Mouse (Mus musculus) kidney, postnatal 25 days (tissue): ENCODE measurements around the gene Olfr891.
"Not testable (repeated sequence)": the region's sequence is repeated elsewhere in the genome, so short reads cannot be mapped to it uniquely, and the experiment has no call there.

Experiments used
- DNase-seq, 2 experiments: peaks; one replicate each; pipeline ENCODE4 v3.0.0; 2021; ENCODE audit warnings: mixed read lengths in 2 of 2

Gene Olfr891

GRCm38 (mm10) chr9:38180721-38181120 is at the start of gene Olfr891:
Olfr891 (minus strand) TSS chr9:38180821.
- DNase-seq, result no peak

GRCm38 (mm10) chr9:38217755-38218154 is 37.1 kb upstream of the Olfr891 start, which contains the start of gene Olfr894:
Olfr894 (plus strand) TSS chr9:38218055.
- DNase-seq, result no peak

- DNase-seq, result no peak
Observed at GRCm38 (mm10) chr9:38208065-38208464, 27.4 kb upstream of the Olfr891 start, which contains the start of gene Olfr893. Olfr893 (plus strand) TSS chr9:38208365.

GRCm38 (mm10) chr9:38168341-38168740 is 12.3 kb downstream of the Olfr891 start:
- not testable (repeated sequence) for DNase-seq

GRCm38 (mm10) chr9:38142217-38142616 is 38.4 kb downstream of the Olfr891 start, which contains the start of gene Olfr890:
Olfr890 (plus strand) TSS chr9:38142517.
- DNase-seq, result no peak
